Mouse (Mus musculus) right cerebral cortex, postnatal 14 days (tissue): ENCODE measurements at regions not wholly inside any gene's neighbourhood (a gene's known extent, or its start where the extent isn't known, plus 50 kb on each side); places are given as distances from the start of the nearest gene placed in this dataset.

Experiments used
- DNase-seq: peaks from one replicate; pipeline ENCODE4 v3.0.0; 2022

DNA sequence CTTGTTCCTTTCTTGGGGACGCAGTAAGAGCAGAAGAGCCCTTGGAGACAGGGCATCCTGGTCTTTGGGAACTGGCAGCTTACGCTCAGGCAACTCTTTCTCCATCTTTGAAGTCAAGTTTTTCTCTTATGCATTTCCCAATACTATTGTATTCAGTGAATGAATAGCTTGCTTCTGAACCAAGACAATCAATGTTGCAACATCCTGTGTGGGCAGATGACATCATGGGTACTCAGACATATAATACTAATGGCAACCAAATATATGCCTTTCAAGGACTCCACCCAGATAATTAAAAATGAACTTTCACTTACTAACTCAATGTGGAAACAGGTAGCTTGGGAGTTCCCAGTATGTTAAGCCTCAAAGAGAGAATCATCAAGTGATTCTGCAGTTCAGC, 104.6 kb downstream of the Ngf start:
- DNase-seq = no peak

DNA sequence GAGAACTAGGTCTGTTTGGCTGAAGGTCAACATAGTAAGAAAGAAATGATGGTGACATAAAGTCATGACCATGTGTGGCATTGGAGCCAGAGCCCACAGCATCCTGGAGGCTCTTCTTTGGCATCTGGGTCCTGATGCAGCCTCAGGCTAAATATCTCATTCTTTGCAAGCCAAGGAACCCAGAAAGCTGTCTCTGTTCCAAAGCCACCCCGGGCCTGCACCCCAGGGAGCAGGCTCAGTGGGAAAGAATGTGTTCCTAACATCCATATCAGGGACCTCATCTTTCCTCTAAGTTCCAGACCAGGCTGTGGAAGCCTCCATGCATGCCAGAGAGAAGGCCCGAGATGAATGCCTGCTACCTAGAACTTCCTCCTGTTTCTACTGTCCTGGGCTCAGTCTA, 107.2 kb downstream of the Ngf start:
- DNase-seq = no peak

DNA sequence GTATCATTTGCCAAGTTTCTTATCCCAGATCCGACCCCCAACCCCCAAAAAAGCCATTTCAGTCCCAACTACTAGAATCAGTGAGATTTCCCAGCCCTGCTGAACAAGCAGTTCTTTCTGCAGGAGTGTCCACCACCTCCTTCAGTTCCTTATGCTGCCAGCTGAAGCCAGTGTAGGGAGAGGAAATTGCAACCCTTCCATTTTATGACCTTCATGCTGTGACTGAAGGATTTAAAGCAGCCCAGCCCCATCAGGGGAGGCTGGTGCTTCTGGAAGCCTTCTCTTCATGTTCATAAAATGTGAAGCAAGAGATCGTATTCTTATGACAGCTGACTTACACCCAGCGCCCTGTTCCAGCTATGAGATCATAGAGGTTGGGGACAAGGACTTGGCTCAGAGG, 112.1 kb downstream of the Ngf start:
- DNase-seq = no peak

DNA sequence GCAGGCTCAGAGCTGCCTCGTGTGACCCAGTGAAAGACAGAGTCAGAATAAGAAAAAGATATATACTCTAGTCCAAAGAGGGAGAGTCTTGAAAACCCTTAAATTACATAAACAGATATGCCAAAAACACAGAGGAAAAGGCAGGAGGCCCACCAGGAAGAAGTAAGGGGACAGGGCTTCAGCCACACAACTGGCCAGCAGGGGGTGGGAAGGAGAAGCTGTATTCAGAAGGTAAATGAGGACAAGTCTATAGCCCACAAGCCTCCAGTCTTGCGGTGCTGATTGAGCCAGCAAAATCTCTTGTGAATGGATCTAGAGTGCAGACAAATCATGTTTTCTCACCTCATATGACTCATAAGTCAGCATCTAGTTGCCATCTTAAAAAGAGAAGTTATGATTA, 115.4 kb downstream of the Ngf start:
- DNase-seq = no peak

DNA sequence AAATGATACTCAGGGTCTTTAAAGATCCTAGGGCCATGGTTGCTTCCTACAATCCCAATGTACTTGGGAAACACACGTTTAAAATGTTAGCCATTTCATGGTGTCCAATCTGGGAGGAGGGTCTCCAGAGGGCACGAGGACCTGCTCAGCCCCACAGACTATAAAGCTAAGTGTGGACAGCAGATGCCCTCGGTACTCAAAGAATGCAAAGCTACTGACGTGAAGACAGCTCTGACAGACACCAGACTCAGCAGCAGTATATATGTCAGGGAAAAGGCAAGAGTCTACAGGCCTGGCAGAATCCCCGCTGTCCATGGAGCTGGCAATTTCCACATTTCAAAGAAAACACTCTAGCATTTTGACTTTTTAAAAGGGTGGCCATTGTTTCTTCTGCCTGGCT, 116.5 kb downstream of the Ngf start:
- DNase-seq = no peak

DNA sequence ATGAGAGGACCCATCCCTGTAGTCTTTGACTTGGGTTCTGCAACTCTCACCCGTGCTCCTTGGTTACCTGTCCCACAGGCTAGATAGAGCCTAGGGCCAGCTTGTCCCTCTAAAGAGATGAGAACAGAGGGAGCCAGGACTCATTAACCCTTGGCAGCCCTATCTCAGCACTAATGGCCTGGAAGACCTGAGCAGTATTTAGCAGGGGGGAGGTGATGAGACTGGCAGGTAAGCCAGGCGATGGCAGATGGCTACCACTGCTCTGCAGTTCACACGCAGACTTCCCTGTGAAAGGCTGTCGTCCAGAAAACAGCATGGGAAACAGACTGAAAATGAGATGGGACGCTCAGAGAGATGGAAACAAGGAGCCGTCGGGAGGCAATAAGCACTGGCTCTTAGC, 122.3 kb downstream of the Ngf start:
- DNase-seq = no peak

DNA sequence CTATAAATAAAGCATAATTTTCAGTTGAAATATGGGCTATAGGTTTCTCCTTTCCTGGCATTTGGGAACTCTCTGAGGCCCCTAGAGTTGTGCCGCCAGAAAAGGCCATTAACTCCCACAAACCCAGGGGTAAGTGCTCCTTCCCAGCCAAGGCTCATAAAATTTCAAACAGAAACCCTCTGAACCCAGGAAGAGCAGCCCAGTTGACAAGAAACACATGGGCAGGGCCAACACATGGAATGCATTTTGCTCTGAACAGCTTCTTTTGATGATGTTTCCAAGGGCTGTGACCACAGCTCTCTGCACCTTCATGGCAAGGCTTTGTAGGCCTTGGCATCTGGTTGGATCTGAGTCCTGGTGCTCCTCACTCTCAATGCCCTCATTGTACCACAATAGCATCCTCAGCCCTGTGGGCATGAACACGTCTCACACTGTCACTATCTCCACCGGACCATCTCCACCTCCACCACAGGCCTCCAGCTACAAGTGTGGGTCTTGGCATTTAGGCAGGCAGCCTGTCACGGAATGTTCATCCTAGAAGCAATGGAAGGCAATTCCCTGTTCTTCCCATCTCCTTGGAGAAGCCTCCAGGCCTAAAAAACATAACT, 127.3 kb downstream of the Ngf start:
- no peak for DNase-seq

DNA sequence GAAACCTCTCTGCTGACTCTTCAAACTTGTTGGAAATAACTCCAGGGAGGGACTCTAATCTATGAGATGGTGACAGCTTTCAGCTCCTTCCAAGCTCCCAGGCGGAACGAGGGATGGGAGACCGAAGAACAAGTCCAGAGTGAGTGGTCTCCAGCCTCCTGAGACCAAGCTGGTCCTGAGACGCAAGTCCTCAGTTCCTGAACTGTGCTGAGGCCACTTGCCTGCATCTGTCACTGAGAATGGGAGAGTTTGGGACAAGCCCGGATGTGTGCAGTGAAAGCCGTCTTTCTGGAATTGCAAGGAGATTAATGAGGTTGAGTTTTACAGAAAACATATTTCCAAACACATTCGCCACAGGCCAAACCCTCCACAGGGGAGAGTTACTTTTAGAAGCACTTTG, 129.3 kb downstream of the Ngf start:
- DNase-seq = no peak

DNA sequence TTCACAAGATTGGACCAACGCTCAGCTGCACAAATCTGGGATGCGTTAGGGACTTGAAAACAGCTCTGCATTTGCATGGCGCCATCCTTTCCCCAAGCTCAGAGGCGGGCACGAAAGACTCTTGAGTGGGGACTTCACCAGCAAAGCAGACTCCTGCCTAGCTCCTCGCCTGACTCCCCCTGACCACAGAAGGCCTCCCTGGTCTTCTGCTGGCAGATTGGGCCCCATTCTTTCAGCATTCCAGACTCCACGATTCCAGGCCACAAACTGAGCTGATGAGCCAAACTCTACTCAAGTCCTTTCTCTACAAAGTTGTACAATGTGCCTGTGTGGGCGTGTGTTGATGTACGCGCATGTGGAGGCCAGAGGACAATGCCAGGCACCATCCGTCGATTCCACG, 131.6 kb upstream of the Tspan2 start:
- DNase-seq = no peak

DNA sequence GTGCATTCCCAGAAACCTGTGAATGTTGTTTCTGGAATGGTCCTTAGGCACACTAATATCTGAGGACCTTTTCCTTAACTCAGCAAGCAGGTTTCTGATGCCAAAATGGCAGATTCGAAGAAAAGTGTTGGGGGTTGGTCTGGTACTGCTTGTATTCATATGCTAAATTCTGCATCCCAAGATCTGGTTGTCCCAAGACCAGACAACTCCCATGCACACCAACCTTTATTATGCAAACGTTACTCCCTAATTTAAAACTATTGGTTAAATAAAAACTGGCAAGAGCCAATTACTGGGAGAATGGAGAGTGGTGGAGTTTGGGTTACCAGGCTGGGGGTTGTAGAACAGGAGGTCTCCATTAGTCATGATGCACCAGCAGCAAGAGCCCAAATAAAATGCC, 129.0 kb upstream of the Tspan2 start:
- DNase-seq = no peak

DNA sequence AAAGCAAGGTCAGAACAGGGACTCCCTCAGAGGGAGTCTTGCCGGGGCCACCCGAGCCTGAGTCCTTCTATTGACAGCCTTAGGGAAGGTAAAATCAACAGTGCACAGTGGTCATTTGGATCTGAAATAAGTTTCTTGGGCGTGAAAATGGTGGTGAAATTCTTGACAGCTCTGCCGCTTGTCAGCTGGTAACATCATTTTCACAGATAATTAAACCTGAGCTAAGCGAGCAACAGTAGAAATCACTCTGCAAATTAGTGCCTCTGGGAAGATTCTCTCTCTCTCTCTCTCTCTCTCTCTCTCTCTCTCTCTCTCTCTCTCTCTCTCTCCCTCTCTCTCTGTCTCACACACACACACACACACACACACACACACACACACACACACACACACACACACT, 123.4 kb upstream of the Tspan2 start:
- no peak for DNase-seq

DNA sequence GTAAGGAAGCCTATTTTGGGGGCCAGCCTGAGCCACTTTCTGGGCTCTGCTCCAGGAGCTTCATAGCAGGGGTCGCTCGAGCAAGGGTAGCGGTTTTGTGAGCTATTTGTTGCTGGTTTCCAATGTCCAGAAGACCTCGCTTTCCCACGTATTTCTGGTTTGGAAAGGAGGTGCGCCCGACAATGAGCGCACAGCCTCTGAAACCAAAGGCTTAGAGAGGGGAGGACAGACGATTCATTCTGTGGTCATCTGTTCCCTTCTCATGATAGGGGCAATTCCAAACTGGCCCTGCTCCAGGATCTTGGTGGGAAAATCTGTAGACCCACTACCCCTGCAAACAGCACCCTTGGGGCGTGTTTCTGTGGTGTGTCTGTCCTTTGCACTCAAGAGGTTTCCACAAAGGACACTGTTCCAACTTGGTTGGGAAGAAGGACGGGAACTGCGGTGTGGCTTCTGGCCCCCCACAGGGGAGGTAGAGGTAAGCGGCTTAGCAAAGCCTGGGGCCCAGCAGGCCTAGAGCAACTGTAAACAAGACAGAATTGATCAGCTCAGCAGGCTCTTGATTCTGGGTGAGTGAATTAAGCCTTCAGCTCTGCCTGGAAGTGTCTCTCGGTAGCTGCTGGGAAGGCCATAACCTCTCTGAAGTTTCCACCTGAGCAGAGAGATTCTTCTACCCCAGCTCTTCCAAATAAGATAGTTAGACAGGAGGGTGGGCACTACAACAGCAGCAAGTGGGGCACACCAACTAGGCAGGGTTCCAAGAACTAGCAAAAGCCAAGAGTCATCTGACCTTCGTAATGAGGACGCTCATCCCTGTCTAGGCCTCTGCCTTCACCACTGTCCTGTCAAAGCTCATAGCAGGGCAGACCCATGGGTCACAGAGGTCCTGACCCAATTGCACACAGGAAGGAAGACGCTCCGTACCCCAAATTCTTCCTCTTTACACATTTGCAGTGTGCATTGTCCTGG, 122.6 kb upstream of the Tspan2 start:
- DNase-seq = no peak

DNA sequence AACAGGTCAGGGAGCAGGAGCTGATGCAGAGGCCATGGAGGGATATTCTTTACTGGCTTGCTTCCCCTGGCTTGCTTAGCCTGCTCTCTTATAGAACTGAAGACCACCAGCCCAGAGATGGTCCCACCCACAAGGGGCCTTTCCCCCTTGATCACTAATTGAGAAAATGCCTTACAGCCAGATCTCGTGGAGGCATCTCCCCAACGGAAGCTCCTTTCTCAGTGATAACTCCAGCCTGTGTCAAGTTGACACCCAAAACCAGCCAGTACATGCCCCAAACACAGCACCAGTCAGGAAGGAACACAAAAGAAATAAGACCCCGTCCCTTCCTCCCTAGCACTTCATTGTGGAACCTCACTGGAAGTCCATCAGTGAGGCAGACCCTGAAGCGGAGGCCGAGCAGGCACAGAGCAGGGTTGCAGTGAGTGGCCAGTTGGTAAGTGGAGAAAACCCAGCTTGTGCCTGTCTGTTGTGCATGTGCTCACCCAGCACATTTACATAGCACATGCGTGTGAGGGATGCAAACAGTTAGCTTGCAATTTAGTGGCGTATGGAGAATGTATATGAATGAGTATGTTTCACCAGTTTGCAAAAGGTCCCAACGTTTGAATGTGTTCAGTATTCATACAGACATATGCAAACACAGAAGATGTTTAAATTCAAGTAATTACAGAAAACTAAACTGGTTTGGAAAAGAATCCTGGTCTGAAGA, 114.5 kb upstream of the Tspan2 start:
- DNase-seq = no peak

DNA sequence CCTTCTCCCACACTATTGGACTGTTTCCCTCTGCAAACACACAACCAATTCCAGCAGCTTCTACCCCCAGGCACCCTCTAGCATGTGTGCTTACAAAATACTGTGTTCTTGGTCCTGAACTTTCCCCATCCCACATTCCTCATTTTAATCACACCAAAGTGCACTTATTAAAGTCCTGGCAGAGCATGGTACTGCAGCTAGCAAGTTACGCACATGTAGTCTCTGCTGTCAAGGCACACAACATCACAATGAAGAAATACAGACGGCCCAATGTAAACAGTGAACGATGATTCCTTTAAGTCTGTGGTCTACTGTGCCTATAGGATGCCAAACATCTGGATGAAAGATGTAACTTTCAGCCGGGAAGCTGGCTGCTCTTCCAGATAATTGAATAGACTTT, 98.3 kb upstream of the Tspan2 start:
- no peak for DNase-seq

DNA sequence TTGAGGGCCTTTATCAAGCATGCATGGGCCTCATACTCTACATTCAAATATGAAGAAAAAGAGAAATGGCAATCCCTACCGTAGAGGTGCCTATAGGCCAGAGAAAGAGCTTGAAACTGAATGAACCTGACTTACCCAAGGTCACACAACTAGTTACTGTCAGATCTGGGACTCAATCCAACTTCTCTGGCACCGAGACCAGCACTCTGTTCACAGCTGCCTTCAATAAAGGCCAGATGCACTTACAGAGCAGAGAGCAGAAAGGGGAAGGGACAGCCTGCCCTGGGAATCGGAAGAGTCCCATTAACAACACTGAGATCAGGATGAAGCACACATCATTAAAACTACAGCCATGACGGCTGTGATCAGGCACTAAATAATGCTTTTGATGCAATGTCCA, 97.7 kb upstream of the Tspan2 start:
- DNase-seq = no peak

DNA sequence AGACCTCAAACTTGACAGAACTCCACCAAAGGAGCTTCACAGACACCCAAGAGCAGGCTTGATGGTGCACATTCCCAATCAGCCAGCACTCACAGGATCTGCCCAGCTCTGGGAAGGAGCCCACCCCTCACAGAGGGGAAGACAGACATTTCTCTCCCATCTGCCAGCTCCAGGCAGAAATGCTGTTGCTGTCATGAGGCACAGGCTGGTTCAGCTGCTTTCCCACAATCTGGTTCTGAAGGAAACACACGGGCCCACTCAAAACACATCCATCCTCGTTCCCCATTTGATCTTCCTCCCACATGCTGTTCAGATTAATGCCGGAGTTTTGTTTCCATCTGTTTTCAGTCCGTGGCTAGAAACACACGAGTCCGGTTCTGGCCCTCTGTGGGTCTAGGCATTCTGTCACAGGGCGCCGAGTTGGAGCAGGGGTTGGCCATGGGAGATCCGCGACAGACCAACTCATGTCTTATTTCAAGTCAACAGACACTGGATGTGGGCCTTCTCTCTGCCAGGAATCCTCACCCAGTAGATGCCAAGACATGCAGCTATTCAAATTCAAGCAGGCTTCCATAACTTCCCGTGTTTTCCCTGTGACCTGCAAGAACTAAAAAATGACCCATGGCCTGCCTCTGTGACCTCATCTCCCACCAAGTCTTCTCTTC, 89.9 kb upstream of the Tspan2 start:
- no peak for DNase-seq

DNA sequence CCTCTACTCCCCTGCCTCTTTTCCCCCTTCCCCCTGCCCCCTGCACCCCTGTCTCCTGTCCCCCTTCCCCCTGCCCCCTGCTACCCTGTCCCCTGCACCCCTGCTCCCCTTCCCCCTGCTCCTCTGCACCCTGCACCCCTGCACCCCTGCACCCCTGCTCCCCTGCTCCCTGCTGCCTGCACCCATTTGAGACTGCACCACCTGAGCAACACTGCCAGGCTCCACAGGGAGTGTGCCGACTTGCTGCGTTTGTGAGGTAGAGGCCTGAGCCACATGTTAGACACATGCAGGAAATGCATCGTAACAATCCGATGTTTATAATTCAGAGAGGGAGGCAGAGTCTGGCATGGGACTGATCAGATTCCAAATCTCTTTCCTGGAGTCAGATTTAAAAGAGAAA, 85.9 kb upstream of the Tspan2 start:
- DNase-seq = no peak

DNA sequence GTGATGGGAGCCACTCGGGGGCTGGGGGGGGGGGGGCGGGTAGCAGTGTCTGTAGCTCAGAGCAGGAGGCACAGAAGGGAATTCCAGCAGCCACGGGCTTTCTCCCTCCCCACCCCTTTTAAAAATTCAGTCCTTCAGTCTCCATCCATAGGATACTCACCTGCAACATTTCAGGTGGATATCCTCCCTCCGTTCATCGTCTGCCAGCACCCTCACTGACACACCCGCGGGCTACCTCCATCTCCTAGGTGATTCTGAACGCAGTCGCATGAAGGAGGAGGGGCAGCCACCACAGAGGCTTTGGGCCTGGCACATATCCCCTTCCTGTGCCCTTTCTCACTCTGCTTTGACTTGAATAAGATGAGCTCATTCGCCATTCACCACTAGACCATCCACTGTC, 79.4 kb upstream of the Tspan2 start:
- no peak for DNase-seq

DNA sequence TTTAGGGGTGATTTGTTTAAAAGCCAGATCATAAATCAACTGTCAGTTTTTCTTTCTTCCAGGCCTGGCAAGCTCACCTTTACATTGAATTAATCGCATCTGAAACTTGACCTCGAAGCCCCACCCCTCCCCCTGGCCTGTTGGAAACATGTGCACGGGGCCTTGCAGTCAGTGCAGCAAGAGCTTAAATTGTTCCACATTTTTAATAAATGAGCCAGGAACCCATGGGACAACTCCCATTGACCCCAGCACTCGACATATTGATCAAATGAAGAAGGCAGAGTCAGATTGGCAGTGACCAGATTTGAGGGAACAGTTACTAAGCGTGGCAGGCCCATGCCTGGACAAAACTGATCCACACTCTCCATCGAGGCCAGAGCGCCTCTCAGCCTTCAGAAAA, 77.2 kb upstream of the Tspan2 start:
- DNase-seq = no peak

DNA sequence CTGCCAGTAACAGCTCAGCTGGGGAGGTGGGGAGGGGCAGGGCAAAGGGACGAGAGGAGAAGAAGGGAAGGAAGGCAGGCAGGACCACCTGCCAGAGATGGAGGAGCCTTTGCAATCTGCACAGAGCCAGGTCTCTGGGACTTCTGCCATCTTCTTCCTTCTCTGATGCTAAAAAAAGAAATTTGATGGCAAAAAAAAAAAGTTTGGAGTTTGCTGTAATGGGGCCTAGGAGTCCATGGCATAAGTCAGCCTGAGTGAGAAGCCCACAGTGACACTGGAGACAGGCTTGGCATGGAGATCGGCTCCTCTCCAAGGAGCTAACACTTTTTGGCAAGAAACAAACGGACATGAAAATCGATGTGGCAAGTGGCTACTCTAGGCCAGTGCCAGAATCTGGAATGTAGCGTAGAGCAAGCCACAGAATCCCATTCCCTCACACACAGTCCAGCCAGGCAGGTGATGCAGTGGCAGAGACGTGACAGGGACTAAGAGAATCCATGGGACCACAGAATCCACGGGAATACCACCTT, 76.7 kb upstream of the Tspan2 start:
- no peak for DNase-seq

DNA sequence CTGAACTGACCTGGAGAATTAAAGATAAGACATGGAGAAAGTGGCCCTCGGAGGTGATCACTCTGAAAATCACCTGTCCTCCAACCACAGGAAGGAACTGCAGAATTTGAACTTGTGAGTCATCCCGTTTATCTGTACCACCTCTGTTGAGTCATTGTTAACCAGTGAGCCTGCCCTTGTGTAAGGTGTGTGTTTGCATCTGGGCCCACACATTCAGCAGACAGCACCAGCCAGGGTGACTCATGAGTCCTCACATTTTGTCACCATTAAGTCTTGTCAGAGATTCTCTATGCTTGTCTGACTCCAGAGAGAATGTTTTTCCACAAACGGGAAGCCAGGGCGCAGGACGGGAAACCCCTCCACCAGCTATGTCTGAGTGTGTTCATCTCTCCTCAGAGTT, 75.0 kb upstream of the Tspan2 start:
- no peak for DNase-seq

DNA sequence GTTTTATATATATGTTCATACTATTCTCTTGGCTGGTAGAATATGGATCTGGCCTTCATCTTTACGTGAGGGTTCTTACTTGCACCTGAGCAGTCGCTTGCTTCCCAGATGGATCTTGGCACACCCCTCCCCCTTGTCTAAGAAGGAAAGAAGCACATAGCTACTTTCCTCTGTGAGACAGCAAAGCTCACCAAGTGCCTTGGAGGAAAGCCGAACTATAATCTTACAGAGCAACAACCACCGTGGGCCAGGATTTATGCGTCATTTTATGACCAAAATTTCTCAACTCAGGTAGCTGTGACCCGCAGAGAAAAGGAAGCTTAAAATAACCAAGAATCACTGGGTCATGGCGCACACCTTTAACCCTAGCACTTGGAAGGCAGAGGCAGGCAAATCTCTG, 73.0 kb upstream of the Tspan2 start:
- DNase-seq = no peak

DNA sequence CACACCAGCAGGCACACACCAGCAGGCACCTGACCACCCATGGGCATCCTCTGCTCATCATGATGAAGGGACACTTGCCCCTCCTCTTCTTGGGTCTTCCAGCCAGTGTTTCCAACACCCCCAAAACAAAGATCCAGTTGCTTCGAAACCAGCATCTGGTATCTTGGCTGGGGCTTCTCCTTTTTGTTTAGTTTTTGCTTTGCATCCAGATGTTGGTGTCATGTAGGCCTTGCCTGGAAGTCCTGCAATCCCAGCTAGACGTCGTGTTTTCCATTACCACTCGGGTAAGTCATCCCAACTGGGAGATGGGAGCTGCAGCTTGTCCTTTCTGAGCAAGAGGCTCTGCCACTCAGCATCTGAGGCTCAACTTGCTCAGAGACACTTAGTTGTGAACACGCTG, 70.6 kb upstream of the Tspan2 start:
- no peak for DNase-seq
